Mouse (Mus musculus) forebrain, embryonic 10.5 days (tissue): ENCODE measurements around the gene Ak2. TPM values are rescaled to one million over a fixed set of nuclear protein-coding genes. Genes with fewer than 3 reads are reported as not detected.
A peak's percentile ranks its signal among the peaks of the same experiment; 100 is the strongest.

Experiments
- DNase-seq: peaks from one replicate; pipeline ENCODE4 v3.0.0-alpha.2; 2017; ENCODE audit warnings: low spot score; ENCODE audit errors: extremely low spot score
- H3K27ac ChIP-seq: fragments of 300-500 bp; sonication (generic); 2 replicates; pipeline ENCODE4 v1.5.1; 2016; ENCODE audit warnings: mild to moderate bottlenecking
- H3K27me3 ChIP-seq: fragments of 300-500 bp; sonication (generic); 2 replicates; pipeline ENCODE4 v1.6.1; 2016; ENCODE audit warnings: mild to moderate bottlenecking; ENCODE audit not compliant: poor library complexity, severe bottlenecking
- H3K36me3 ChIP-seq: fragments of 300-500 bp; sonication (generic); replicated peaks from 2 replicates; pipeline ENCODE4 v1.6.1; 2016; ENCODE audit warnings: mild to moderate bottlenecking, moderate library complexity
- H3K4me1 ChIP-seq: fragments of 300-500 bp; sonication (generic); 2 replicates; pipeline ENCODE4 v1.6.1; 2016
- H3K4me3 ChIP-seq: fragments of 300-500 bp; sonication (generic); 2 replicates; pipeline ENCODE4 v1.5.1; 2016; ENCODE audit warnings: mild to moderate bottlenecking, moderate library complexity
- H3K9me3 ChIP-seq: fragments of 300-500 bp; sonication (generic); 2 replicates; pipeline ENCODE4 v1.6.1; 2016; ENCODE audit warnings: mild to moderate bottlenecking, moderate library complexity
- WGBS: fragments of 180-500 bp; shearing (Covaris S2); methylation state at CpG from one replicate; pipeline ENCODE4 v1.1.7; 2016; 5-methylcytosine and 5-hydroxymethylcytosine counted together
- polyA plus RNA-seq: library from polyadenylated mRNA; unstranded; fragments of >200 nt; fragmentation: Nextera tagmentation; extraction: Ambion mirVana; gene quantifications from 2 replicates; pipeline ENCODE4 v1.2.1, GENCODE M21; 2016

Gene Ak2
- polyA plus RNA-seq, 1 experiment from 2014 or later, result 245 TPM

GRCm38 (mm10) chr4:128961301-128962028 lies 30.3 kb upstream of the Ak2 start:
- 6% methylated on average over 16 of the region's 16 CpGs for WGBS
- peak overlapping the region; percentile 78 for H3K4me3 ChIP-seq
- DNase-seq, result no peak
- peak overlapping the region; percentile 92 for H3K27ac ChIP-seq
- no peaks in the 10 kb centered on the region for H3K36me3 ChIP-seq
- no peaks in the 10 kb centered on the region for H3K9me3 ChIP-seq
- peaks cover 54% of the 10 kb centered on the region for H3K4me1 ChIP-seq
- peaks cover 49% of the 10 kb centered on the region for H3K27me3 ChIP-seq

GRCm38 (mm10) chr4:128962029-128962925 lies 29.5 kb upstream of the Ak2 start, which contains the start of gene Azin2:
Gene Azin2 (minus strand): TSS chr4:128962442.
- Histone ChIP-seq H3K36me3 (no peaks in the 10 kb centered on the region), H3K9me3 (no peaks in the 10 kb centered on the region), H3K4me3 (peak within 1 kb of the TSS; percentile 78), H3K27me3 (peaks cover 49% of the 10 kb centered on the region), H3K4me1 (peaks cover 52% of the 10 kb centered on the region), H3K27ac (peak within 1 kb of the TSS; percentile 92)
- peak; percentile 98 for DNase-seq
- WGBS, result under 1% methylated on average over 72 of the region's 72 CpGs

GRCm38 (mm10) chr4:128962926-128963290 lies 28.9 kb upstream of the Ak2 start:
- WGBS, result 6% methylated on average over 9 of the region's 9 CpGs
- peaks cover 49% of the 10 kb centered on the region for H3K4me1 ChIP-seq
- peak; percentile 40 for DNase-seq
- peaks cover 49% of the 10 kb centered on the region for H3K27me3 ChIP-seq
- peak overlapping the region; percentile 78 for H3K4me3 ChIP-seq
- no peaks in the 10 kb centered on the region for H3K9me3 ChIP-seq
- no peaks in the 10 kb centered on the region for H3K36me3 ChIP-seq
- peak overlapping the region; percentile 92 for H3K27ac ChIP-seq

GRCm38 (mm10) chr4:128966751-128967150 lies 25.0 kb upstream of the Ak2 start:
- 61% methylated on average over 7 of the region's 7 CpGs for WGBS
- Histone ChIP-seq H3K27ac (no peak overlapping the region), H3K4me3 (no peak overlapping the region), H3K36me3 (no peaks in the 10 kb centered on the region), H3K4me1 (peaks cover 24% of the 10 kb centered on the region), H3K27me3 (peaks cover 23% of the 10 kb centered on the region), H3K9me3 (no peaks in the 10 kb centered on the region)
- no peak for DNase-seq

- no peak overlapping the region for H3K27ac ChIP-seq
- H3K4me3 ChIP-seq, result no peak overlapping the region
- H3K9me3 ChIP-seq, result no peaks in the 10 kb centered on the region
- H3K36me3 ChIP-seq, result no peaks in the 10 kb centered on the region
- peaks cover 10% of the 10 kb centered on the region for H3K27me3 ChIP-seq
- no peak for DNase-seq
- peaks cover 12% of the 10 kb centered on the region; the same call in 1 of the 2 replicates for H3K4me1 ChIP-seq
- 80% methylated on average over 5 of the region's 5 CpGs for WGBS
These were observed 22.7 kb upstream of the Ak2 start for GRCm38 (mm10) chr4:128969081-128969480.

GRCm38 (mm10) chr4:128969607-128970416 lies 21.9 kb upstream of the Ak2 start:
- H3K36me3 ChIP-seq, result no peaks in the 10 kb centered on the region
- no peaks in the 10 kb centered on the region for H3K9me3 ChIP-seq
- peaks cover 3% of the 10 kb centered on the region for H3K27me3 ChIP-seq
- 80% methylated on average over 18 of the region's 18 CpGs for WGBS
- H3K4me3 ChIP-seq, result no peak overlapping the region
- H3K27ac ChIP-seq, result no peak overlapping the region
- no peak for DNase-seq
- peaks cover 12% of the 10 kb centered on the region; the same call in 1 of the 2 replicates for H3K4me1 ChIP-seq

GRCm38 (mm10) chr4:128970417-128970807 lies 21.3 kb upstream of the Ak2 start:
- Histone ChIP-seq H3K4me1 (peaks cover 12% of the 10 kb centered on the region; the same call in 1 of the 2 replicates), H3K4me3 (no peak overlapping the region), H3K36me3 (no peaks in the 10 kb centered on the region), H3K27me3 (no peaks in the 10 kb centered on the region; the same call in 1 of the 2 replicates), H3K27ac (no peak overlapping the region), H3K9me3 (no peaks in the 10 kb centered on the region)
- whole genome bisulfite sequencing, result 86% methylated on average over 7 of the region's 8 CpGs
- DNase-seq, result no peak

- Histone ChIP-seq H3K36me3 (no peaks in the 10 kb centered on the region), H3K27me3 (no peaks in the 10 kb centered on the region; the same call in 1 of the 2 replicates), H3K4me3 (no peak overlapping the region), H3K4me1 (peaks cover 12% of the 10 kb centered on the region; the same call in 1 of the 2 replicates), H3K9me3 (no peaks in the 10 kb centered on the region), H3K27ac (no peak overlapping the region)
- 46% methylated on average over 14 of the region's 14 CpGs for WGBS
- peak; percentile 71 for DNase-seq
These were observed 20.6 kb upstream of the Ak2 start for GRCm38 (mm10) chr4:128971065-128971694.

GRCm38 (mm10) chr4:128974677-128975076 lies 17.1 kb upstream of the Ak2 start:
- peaks cover 7% of the 10 kb centered on the region; the same call in 1 of the 2 replicates for H3K4me1 ChIP-seq
- DNase-seq, result no peak
- H3K27me3 ChIP-seq, result no peaks in the 10 kb centered on the region
- no peak overlapping the region for H3K27ac ChIP-seq
- 88% methylated on average over 8 of the region's 8 CpGs for WGBS
- no peaks in the 10 kb centered on the region for H3K36me3 ChIP-seq
- H3K9me3 ChIP-seq, result no peaks in the 10 kb centered on the region
- H3K4me3 ChIP-seq, result no peak overlapping the region

- Histone ChIP-seq H3K9me3 (no peaks in the 10 kb centered on the region), H3K4me1 (0 out of 2 replicates have a peak, but pooled peaks cover 2% of the 10 kb centered on the region), H3K27me3 (no peaks in the 10 kb centered on the region), H3K27ac (no peak overlapping the region), H3K36me3 (no peaks in the 10 kb centered on the region), H3K4me3 (no peak overlapping the region)
- DNase-seq, result no peak
- WGBS, result 89% methylated on average over 4 of the region's 4 CpGs
These were observed 15.2 kb upstream of the Ak2 start for GRCm38 (mm10) chr4:128976577-128976976.

- Histone ChIP-seq H3K4me1 (0 out of 2 replicates have a peak, but pooled peaks cover 2% of the 10 kb centered on the region), H3K27me3 (no peaks in the 10 kb centered on the region), H3K36me3 (no peaks in the 10 kb centered on the region), H3K9me3 (no peaks in the 10 kb centered on the region), H3K4me3 (no peak overlapping the region), H3K27ac (no peak overlapping the region)
- 72% methylated on average over 3 of the region's 3 CpGs for WGBS
- no peak for DNase-seq
These were observed 14.5 kb upstream of the Ak2 start for GRCm38 (mm10) chr4:128977217-128977616.

GRCm38 (mm10) chr4:128978634-128979033 lies 13.1 kb upstream of the Ak2 start:
- H3K9me3 ChIP-seq, result no peaks in the 10 kb centered on the region
- no peak overlapping the region for H3K4me3 ChIP-seq
- H3K27ac ChIP-seq, result no peak overlapping the region
- no peaks in the 10 kb centered on the region for H3K27me3 ChIP-seq
- no peak for DNase-seq
- WGBS, result 48% methylated on average over 1 of the region's 1 CpGs
- H3K4me1 ChIP-seq, result 0 out of 2 replicates have a peak, but pooled peaks cover 2% of the 10 kb centered on the region
- no peaks in the 10 kb centered on the region for H3K36me3 ChIP-seq
